Mouse (Mus musculus) adipocyte (in vitro differentiated cells): ENCODE measurements at regions not wholly inside any gene's neighbourhood (a gene's known extent, or its start where the extent isn't known, plus 50 kb on each side); places are given as distances from the start of the nearest gene placed in this dataset.
A peak's percentile ranks its signal among the peaks of the same experiment; 100 is the strongest.

Experiments used
- DNase-seq: peaks from one replicate; pipeline ENCODE4 v3.0.0-alpha.2; 2016; ENCODE audit warnings: low spot score

DNA sequence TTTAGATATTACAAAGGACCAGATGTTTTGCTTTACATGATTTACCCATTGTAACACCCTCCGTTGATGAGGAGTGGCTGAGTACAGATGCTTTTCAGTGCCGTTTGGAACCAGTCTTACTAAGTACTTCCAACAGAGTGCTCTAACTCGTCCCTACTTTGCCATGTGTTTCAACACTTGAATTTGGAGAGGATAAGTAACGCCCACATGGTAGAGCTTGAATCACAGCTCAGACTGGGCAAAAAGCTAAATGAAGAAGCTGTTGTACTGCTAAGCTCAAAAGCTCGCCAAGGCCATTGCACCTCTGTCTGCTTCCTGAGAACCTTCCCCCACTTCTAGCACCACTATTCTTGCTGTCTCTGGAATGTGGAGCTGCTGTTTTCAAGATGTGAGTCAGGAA, 471.1 kb downstream of the Nfib start:
- peak; percentile 58 for DNase-seq

DNA sequence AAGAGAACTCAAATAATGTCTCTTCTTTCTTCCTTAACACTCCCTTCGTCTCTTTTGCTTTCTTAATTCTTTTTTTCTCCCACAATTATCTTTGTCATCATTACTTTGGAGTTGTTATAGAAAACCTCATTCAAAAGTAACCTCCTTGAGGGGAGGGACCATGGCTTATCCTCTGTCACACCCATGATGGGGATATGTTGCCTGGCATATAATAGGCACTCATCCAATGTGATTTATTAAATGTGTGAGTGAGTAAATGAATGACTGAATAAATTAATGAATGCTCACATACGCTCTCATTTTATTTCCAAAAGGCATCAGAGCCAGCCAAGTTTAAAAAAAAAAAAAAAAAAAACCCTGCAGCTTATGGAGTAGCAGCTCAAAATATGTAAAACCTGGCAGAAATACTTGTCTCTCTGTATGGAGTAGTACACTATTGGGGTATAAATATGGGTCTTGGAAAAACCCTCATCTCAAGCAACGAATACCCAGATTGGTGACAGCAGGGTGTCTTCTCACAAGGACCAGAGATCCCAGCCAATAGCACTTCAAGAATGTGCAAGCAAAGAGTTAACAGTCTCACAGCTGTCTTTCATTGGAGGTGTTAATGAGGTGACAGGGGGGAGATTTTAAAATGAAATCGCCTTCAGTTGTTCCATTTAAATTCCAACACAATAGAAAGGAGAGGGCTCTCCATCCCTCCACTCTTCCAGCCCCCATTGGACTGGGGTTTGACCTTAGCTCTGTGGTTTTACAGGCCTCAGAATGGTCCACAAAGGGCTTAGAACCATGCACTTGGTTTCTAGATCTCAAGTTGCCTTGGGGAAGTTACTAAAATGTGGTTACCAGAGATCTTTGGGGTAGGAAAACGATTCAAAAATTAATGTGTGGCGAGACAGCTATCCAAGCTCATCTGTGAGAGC, 479.1 kb downstream of the Nfib start:
- no peak for DNase-seq

DNA sequence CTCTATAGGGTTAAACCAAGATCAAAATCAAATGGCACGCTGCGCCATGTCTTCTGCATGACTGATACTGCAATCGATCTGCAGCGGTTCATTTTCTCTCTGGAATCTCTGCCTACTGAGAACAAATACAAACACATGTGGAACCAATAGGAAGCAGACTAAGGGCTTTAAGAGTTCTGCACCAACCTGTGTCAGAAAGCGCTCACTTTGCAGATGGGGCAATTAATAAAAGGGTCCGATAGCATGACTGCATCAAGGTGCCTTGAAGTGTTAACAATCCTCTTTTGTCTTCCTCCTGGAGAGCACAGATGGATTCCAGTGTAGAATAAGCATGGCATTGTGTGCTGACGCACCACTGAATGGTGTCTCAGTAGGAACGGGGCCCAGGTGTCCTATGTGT, 484.8 kb downstream of the Nfib start:
- no peak for DNase-seq

DNA sequence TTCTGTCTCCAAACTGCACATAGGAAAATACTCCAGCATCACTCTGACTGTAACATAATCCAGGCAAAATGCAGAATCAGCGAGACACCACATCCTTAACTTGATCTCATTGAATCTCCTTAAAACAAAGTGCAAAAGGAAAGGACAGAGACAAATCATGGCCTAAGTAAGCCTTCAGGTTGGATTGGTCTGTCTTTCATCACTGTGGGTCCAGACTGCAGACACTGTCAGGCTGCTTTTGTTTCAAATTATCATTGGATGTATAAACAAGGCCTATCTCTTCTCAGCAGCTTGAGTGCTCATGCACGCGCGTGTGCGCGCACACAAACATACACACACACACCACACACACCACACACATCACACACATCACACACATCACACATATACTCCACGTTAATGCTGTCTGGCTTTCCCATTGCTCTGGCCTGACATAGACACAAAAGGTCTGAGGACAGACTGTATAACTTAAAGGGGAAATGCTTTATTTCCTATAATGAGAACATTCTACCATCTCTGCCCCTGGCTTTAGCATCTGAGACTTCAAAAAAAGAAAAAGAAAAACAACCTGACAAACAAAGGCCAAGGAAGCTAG, 485.3 kb downstream of the Nfib start:
- no peak for DNase-seq

DNA sequence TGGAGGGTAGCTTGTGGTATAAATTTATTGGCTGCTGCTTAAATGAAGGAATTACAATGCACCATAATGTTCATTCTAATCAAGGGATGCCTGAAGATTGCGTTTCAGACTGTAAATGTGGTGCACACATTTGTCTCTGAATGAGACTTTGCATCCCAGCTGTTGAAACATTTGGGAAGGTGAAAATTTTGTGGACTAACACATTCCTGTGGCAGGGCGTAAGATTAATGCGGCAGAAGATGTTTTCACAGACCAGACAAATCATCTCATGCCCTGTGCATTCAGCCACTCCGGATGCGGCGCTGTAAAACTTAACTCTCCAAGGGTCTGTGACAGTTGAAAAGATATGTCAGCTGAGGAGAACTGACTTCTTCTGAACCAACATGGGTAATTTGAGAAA, 486.9 kb downstream of the Nfib start:
- DNase-seq: no peak

DNA sequence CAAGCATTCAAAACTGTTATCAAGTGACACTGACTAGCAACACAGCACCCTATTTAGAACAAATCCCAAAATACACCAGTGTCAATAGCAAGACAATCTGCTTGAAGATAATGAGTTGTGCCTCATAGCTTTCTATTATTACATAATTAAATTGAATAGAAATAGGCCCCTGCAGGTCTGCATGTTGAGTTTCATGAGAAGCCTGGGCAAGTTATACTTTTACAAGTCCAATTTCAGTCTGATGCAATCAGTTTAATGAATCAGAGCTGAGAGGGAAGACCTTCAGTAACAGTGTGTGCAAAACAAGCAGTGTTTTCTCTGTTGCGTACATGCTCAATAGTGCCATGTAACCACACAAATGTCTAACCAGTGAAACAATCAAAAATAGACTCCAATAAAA, 498.5 kb downstream of the Nfib start:
- DNase-seq: no peak

DNA sequence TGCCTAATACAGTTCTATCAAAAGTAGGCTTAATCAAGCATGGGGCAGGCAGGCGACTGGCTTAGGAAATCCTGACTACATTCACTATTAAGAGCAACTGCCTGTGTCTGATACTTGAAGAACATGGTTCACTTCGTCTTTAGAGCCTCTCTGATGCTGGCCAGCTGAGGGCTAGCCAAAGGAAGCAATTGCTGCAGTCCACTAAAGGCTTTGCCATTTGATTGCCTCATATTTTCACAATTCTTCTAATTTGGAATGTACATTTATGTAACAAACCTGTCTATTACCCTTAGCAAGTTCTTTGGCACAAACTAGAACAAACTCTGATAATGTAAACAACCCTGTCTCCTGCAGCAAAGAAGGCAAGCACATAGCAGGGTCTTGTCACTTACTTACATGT, 505.2 kb downstream of the Nfib start:
- peak; percentile 69 for DNase-seq

DNA sequence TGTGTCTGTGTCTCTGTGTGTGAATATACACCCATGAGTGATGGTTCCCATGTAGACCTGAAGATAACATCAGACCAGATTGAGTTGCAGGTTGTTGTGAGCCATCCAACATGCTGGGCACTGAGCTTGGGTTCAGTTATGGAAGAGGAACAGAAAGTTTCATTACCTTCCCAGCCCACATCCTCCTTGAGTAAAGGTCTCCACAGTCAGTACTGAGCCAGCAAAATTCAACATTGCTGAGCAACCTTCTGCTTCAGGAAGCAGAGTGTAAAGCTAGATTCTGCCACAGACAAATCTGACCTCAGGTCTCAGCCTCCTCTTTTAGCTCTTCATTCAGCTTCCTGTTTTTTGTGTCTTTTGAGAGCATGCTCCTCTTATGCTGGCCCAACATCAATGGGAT, 506.4 kb downstream of the Nfib start:
- DNase-seq: no peak

DNA sequence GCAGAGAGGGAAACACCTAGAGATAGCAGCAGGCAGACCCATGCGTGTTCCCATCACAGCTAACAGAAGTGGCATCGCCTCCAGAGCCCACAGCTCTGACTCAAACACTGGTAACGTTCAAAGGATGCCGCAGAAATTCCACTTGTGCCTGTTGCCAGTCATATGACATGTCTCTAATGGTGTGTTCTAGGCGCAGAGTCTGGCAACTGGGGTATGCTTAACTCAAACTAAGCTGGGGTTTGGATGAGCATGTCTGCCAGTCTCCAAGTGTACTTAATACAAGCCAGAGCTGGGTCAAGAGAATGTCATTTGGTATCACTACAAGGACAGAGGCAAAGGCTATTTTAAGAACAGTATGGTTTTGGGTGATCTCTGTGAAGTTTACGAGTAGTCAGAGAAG, 507.9 kb downstream of the Nfib start:
- no peak for DNase-seq

DNA sequence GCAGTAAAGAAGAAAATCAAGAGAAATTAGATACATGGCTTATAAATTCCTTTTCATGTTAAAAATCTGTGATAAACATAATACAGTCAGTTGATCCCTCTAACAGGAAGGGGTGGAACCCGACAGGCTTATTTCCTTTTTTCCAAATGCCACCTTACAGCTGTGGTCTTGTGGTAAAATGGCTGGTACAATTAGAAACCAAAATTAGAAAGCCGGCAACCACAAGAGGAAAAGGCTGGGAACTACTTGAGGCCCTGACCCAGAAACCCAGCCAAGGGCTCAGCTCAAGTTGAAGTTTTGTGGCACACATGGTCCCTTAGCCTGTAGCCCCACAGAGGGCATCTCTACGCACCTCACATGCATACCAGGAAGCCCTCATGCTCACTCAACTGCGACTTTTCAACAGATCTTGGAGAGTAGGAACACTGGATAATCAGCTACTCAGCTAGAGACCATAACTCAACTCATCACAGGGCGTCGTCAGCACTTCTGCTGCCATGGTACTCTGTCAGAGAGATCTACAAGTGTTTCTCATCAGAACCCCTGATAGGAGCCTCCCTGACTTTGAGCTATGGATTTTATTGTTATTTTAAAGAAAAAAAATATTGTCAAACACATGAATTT, 509.4 kb downstream of the Nfib start:
- DNase-seq: peak; percentile 24

DNA sequence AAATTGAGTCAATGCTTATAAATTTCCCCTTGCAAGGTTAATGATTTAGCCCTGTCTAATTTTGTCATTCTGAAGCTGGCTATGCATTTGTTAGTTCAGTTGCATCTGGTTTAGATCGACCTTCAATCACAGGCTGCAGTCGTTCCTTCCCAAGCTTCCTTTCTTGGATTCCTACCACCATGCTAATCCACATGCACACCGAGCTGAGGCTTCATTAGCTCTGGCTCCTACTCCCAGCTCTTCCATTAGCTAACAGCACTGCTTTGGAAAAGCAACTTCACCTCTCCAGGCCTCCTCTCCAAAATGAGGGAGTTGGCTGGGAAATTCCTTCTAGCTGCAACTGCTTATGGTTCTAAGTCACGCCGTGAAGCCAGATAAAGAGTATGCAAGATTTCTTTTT, 511.6 kb downstream of the Nfib start:
- DNase-seq: no peak

DNA sequence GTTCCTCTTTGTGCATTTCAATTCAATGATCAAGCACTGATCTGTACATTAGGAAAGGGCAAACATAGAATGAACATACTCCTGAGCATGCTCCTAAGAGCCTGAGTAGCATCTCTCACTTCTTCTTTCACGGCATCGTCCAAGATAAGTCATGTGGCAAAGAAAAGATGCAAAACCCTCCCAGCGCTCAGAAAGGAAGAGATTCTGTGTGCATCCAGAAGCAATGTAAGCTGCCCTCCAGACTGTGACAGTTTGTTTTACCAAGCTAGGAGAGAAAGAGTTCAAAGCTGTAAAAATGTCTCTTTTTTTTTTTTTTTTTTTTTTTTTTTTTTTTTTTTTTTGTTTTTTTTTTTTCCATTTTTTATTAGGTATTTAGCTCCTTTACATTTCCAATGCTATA, 518.7 kb downstream of the Nfib start:
- no peak for DNase-seq

DNA sequence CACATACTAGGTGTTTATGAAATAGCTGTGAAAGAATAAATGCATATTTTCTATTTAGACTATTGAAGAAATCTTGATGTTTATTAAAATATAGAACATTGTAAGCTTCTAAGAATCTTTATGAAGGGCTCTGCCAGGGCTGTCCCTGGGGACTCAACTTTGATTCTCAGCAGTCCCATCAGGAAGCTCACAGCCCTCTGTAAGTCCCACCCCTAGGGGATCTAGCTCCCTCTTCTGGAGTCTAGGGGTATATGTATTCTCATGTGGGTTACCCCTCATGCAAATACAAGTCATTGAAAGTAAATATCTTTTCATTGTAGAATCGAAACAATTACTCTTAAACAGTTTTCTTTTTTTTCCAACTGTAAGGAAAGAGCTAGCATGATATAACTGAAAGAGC, 521.6 kb downstream of the Nfib start:
- no peak for DNase-seq

DNA sequence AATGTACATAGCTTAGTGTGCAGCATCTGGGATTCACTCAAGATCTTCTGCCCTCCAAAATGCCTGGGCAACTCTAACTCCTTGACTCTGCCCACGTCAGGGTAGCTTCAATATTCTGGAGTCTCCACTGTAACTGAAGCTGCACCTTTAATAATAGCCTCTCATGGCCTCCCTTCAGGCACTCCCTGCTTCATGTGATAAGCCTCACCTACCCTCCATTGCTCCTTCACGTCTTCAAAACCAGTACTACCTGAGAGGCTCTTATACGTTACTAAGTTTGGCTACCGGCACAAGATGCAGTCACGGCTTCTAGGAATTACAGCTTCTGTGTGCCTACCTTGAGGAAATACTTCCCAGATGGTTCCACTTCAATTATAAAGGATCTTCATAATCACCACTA, 527.4 kb downstream of the Nfib start:
- DNase-seq: no peak

DNA sequence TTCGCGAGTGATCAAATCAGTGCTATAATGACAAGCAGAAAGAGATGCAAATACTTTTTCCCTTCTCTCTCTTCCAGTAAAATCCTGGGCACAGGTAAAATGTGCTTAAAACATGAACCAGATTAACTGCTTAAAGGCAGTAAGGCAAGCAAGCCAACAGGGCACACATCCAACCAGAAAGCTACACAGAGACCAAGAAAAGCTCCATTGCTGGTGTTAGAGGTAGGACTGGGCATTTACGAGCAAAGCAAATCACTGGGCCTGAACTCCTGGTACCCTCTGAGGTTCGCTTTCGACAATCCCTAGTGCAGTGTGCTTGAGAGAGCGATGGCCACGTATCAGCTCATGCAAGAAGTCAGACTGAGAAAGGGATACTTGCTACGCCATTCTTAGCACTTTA, 528.8 kb downstream of the Nfib start:
- DNase-seq: no peak

DNA sequence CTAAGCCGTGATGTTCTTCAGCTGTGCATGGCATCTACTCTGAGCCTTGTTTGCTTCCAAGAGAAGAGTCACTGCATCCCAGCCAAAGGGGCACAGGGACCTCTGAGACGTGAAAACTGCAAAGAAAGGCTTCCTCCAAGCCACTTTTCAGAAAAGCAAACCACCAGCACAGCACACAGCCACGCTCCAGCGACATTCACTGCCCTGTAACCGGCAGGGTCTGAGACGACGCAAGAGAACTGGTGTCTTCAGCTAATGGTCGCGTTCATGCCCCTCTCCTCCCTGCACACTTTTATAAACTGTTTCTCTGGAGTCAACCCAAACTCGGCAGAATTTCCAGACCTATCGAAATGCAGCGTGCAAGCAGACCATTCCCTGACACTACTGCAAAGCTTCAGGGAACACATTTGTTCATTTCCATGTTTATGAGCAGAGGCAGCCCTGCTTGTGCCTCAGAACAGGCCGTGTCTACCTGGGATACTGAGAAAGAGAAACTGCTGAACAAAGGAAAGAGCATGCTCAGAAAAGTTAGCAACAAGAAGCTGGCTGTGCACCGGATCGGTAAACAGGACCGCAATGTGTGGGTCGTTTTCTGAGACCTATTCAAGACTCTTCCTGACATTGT, 532.0 kb downstream of the Nfib start:
- no peak for DNase-seq

DNA sequence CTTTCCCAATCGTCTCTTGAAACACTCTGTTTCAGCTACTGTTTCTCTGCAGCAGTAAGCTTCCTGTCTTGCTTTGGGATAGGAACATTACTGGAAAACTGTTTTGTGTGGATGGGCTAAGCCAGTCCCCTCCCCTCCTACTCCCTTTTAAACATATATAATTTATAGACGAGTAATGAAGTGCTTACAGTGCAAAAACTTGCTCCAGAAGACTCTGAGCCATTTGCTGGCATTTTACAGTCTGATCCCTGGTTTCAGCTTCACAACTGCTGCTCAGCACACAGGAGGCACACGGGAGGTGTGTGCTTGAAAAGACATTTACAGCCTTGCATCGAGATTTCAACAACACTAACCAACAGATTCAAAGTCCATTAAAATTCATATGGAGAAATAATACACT, 534.6 kb downstream of the Nfib start:
- DNase-seq: no peak

DNA sequence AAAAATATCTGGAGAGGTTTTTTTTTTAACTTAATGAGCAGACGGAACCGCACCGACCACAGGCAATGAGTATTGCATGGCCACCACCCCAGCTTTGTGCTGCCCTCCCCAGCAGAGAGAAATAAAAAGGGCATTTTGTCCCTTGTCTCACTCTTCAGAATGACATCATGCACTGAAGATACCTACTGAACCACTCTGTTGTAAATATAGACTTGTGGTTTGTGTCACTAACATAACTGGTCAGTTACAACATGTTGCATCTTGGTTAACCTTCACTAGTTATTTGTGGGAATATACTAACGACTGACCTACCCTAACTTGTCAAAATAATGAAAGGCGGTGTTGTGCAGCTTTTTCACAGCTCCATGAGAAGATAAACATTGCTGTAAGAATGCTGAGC, 537.5 kb downstream of the Nfib start:
- no peak for DNase-seq

DNA sequence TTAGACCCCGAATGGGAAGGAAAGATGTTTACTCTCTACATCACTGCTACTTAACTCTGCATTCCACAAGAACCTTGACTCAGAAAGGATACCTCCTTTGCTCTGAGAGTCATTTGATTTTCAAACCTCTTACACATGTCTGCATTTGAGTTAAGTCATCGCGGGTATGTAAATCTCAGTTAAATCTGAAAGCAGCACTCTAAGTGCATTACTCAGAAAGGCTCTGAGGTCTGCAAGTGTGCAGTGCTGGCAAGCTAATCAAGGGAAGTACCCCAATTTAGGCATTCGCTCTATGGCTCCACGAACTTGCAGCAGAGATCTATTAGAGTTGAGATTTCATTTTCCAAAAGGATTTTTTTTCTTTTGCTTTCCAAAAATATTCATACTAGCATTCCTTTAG, 538.2 kb downstream of the Nfib start:
- DNase-seq: no peak

DNA sequence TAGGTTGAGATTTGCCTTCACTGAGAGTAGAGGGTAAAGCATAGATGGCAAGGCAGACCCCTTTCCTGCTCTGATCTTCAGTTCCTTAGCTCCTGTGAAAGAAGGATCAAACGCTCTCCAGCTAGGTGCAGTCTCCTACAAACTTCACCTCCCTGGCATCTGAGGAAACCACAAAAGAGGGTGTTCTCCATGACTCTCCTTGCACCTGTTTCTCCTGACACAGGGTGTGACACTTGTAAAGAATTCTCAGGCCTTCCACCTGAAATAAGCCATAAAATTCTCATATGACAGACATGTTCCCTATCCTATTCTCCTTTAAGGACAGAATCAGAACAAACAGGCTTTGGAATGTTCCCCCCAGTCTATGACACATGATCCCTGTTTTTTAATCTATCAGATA, 538.7 kb downstream of the Nfib start:
- no peak for DNase-seq

DNA sequence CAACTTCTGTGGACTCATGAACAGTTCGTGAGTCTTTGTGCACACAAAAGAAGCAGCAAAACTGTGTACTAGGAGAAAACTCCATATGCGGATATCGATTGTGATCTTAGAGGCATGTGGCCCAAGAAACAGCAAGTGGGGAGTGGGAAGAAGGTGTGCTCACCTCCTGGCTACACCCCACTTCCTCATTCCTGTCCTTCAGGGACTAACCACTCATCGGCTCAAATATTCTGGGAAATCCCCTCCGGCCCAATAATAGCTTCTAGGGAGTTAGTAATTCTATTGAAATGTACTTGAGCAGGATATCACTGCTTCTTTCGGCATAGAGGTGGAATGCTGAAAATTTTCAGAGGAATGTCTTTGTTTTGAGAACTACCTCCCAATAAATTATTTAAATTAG, 539.5 kb downstream of the Nfib start:
- DNase-seq: no peak

DNA sequence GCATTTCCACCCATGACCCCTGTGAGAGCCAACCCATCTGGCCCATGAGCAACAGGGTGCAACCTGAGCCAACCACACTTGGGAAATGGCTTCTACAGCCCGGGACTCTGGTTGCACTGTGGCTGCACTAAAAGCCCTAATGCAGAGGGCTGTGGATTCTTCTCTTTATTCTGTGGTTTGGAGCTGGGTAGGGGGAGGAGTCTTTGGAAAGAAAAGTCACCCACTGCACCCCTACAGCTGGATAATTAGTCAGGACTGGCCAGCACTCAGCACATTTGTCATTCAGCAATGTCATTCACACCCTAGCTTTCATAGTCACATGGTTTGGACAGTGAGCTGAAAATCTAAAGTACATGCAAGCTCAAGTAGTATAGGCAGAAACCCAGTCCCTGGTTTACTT, 541.5 kb downstream of the Nfib start:
- peak; percentile 33 for DNase-seq

DNA sequence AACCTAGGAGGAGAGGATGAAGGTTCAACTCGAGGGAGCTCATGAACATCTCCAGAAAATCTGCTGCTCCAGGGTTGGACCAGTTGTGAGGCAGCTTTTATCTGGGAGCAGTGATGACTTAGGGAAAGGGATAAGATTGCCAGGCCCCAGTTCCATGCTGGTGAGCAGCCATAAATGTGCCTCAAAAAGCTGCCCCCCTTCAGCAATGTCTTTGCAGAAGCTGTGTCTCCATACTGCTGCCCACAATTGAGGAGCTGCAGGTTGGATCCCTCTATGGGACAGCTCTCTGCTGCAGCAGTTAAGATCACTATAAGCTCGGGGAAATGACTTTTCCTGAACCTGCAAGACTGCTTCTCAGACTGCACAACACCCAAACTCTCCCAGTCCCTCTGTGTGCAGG, 543.7 kb downstream of the Nfib start:
- no peak for DNase-seq
